Mouse (Mus musculus) CH12.LX (cell line): ENCODE results near the gene Scarb1. TPM values are rescaled to one million over a fixed set of nuclear protein-coding genes. Genes with fewer than 3 reads are reported as not detected.

Experiments
- DNase-seq: peaks from one replicate; pipeline ENCODE4 v3.0.0-alpha.2; 2013; ENCODE audit errors: extremely low read depth
- H3K27ac ChIP-seq: 2 replicates; pipeline ENCODE4 v1.5.1; 2012; ENCODE audit warnings: low read depth, mild to moderate bottlenecking, control low read depth, moderate library complexity; ENCODE audit not compliant: insufficient read depth
- H3K27me3 ChIP-seq: replicated peaks from 2 replicates; pipeline ENCODE3; 2012; ENCODE audit warnings: inconsistent platforms
- H3K36me3 ChIP-seq, 2 experiments: replicated peaks in 1 of 2; 2 replicates each; pipeline versions ENCODE3 to v1.6.1; 2012; ENCODE audit warnings: inconsistent platforms in 1 of 2, low read length in 1 of 2, mild to moderate bottlenecking in 1 of 2, mixed read lengths in 1 of 2, moderate library complexity in 1 of 2; ENCODE audit not compliant: control insufficient read depth in 1 of 2, insufficient read depth in 1 of 2
- H3K4me1 ChIP-seq, 2 experiments: 2 replicates each; pipeline ENCODE4 v1.6.1; 2012; ENCODE audit warnings: inconsistent platforms in 1 of 2, moderate library complexity in 1 of 2; ENCODE audit not compliant: insufficient read depth in 2 of 2, control insufficient read depth in 1 of 2
- H3K4me2 ChIP-seq: 2 replicates; pipeline ENCODE4 v1.6.1; 2012; ENCODE audit warnings: low read depth, mild to moderate bottlenecking, control low read depth; ENCODE audit not compliant: poor library complexity, insufficient read depth, severe bottlenecking
- H3K4me3 ChIP-seq, 3 experiments: fragments of 150-350 bp in 1 of 3; sonication (generic) in 1 of 3; replicated peaks in 1 of 3; 2 replicates each; pipeline versions ENCODE3 to v1.5.1; 2011 to 2012; ENCODE audit warnings: low read depth in 2 of 3, low read length in 2 of 3, mild to moderate bottlenecking in 2 of 3, moderate library complexity in 2 of 3, control low read depth in 1 of 3, improper control_type of control experiment in 1 of 3, inconsistent platforms in 1 of 3, mixed read lengths in 1 of 3; ENCODE audit not compliant: poor library complexity in 1 of 3
- H3K79me2 ChIP-seq: replicated peaks from 2 replicates; pipeline ENCODE4 v1.6.1; 2012; ENCODE audit warnings: mild to moderate bottlenecking, moderate library complexity; ENCODE audit not compliant: control insufficient read depth, poor library complexity, insufficient read depth, severe bottlenecking; ENCODE audit errors: extremely low read depth
- H3K9ac ChIP-seq: 2 replicates; pipeline ENCODE4 v1.6.1; 2012; ENCODE audit warnings: low read depth, mild to moderate bottlenecking, control low read depth, moderate library complexity; ENCODE audit not compliant: insufficient read depth
- H3K9me3 ChIP-seq: replicated peaks from 2 replicates; pipeline ENCODE3; 2012; ENCODE audit warnings: low read length, inconsistent platforms, mixed read lengths
- BHLHE40 ChIP-seq: IDR thresholded peaks from 2 replicates; pipeline ENCODE4 v1.6.1; 2011; ENCODE audit warnings: mild to moderate bottlenecking, low read depth, low read length, improper control_type of control experiment
- CHD1 ChIP-seq: IDR thresholded peaks from 2 replicates; pipeline ENCODE4 v1.6.1; 2012; ENCODE audit warnings: low read depth, low read length, improper control_type of control experiment, inconsistent platforms
- EP300 ChIP-seq: IDR thresholded peaks from 2 replicates; pipeline ENCODE4 v1.6.1; 2011; ENCODE audit warnings: low read length, improper control_type of control experiment
- GABPA ChIP-seq: IDR thresholded peaks from 2 replicates; pipeline ENCODE4 v1.6.1; 2012; ENCODE audit warnings: low read depth, low read length, improper control_type of control experiment, inconsistent platforms; ENCODE audit not compliant: insufficient replicate concordance
- HCFC1 ChIP-seq: IDR thresholded peaks from 2 replicates; pipeline ENCODE4 v1.6.1; 2012; ENCODE audit warnings: low read depth, mild to moderate bottlenecking, inconsistent platforms, low read length, improper control_type of control experiment
- IRF4 ChIP-seq: IDR thresholded peaks from 2 replicates; pipeline ENCODE4 v1.6.1; 2014; ENCODE audit warnings: low read depth, mild to moderate bottlenecking, inconsistent platforms, low read length, improper control_type of control experiment
- JUND ChIP-seq: conservative IDR thresholded peaks from 2 replicates; pipeline ENCODE4 v1.6.1; 2011; ENCODE audit warnings: low read depth, low read length, improper control_type of control experiment
- KAT2A ChIP-seq: IDR thresholded peaks from 2 replicates; pipeline ENCODE4 v1.6.1; 2012; ENCODE audit warnings: low read length, improper control_type of control experiment, inconsistent platforms; ENCODE audit not compliant: insufficient replicate concordance
- MAFK ChIP-seq: IDR thresholded peaks from 2 replicates; pipeline ENCODE4 v1.6.1; 2011; ENCODE audit warnings: low read length, improper control_type of control experiment; ENCODE audit not compliant: insufficient replicate concordance
- MAZ ChIP-seq: IDR thresholded peaks from 2 replicates; pipeline ENCODE4 v1.6.1; 2012; ENCODE audit warnings: low read depth, mild to moderate bottlenecking, inconsistent platforms, low read length, improper control_type of control experiment, moderate library complexity
- NELFE ChIP-seq: IDR thresholded peaks from 2 replicates; pipeline ENCODE4 v1.6.1; 2011; ENCODE audit warnings: low read depth, low read length, improper control_type of control experiment
- PAX5 ChIP-seq: IDR thresholded peaks from 2 replicates; pipeline ENCODE4 v1.6.1; 2012; ENCODE audit warnings: low read length, inconsistent platforms, mixed read lengths
- RAD21 ChIP-seq: IDR thresholded peaks from 2 replicates; pipeline ENCODE4 v1.6.1; 2011; ENCODE audit warnings: low read depth, mild to moderate bottlenecking, low read length, improper control_type of control experiment, moderate library complexity
- SIN3A ChIP-seq: IDR thresholded peaks from 2 replicates; pipeline ENCODE4 v1.6.1; 2012; ENCODE audit warnings: low read length, improper control_type of control experiment, inconsistent platforms
- SMC3 ChIP-seq: IDR thresholded peaks from 2 replicates; pipeline ENCODE4 v1.6.1; 2011; ENCODE audit warnings: low read depth, low read length, improper control_type of control experiment
- TCF12 ChIP-seq: IDR thresholded peaks from 2 replicates; pipeline ENCODE4 v1.6.1; 2014; ENCODE audit warnings: low read depth, mild to moderate bottlenecking, inconsistent platforms, low read length, improper control_type of control experiment
- USF2 ChIP-seq: conservative IDR thresholded peaks from 2 replicates; pipeline ENCODE4 v1.6.1; 2011; ENCODE audit warnings: low read depth, low read length, improper control_type of control experiment
- ZKSCAN1 ChIP-seq: IDR thresholded peaks from 2 replicates; pipeline ENCODE4 v1.6.1; 2012; ENCODE audit warnings: low read depth, inconsistent platforms, low read length, improper control_type of control experiment, borderline replicate concordance
- ZNF384 ChIP-seq: IDR thresholded peaks from 2 replicates; pipeline ENCODE4 v1.6.1; 2012; ENCODE audit warnings: low read depth, low read length, improper control_type of control experiment, inconsistent platforms
- dilution Hi-C: fragments of 300-500 bp; cut with MboI; formaldehyde crosslinking; loops from 2 replicates; pipeline ENCODE4 v1.14.3; 2020; ENCODE audit warnings: low sequenced_read_pairs; ENCODE audit not compliant: extremely low pct_unique_long_range_greater_than_20kb, extremely low pct_ligation_motif_present
- in situ Hi-C: fragments of 300-500 bp; cut with MboI; formaldehyde crosslinking; loops from 3 replicates; pipeline ENCODE4 v1.14.3; 2019; ENCODE audit warnings: low sequenced_read_pairs, low pct_ligation_motif_present, low pct_unique_long_range_greater_than_20kb, mixed read lengths
- polyA plus RNA-seq: library from polyadenylated mRNA; unstranded; fragments of >175 nt; gene quantifications from 2 replicates; pipeline ENCODE4 v1.2.1, GENCODE M21; 2012; ENCODE audit warnings: low read depth; ENCODE audit not compliant: insufficient read length
- total RNA-seq, 2 experiments: library from RNA; depleted of rRNA; stranded (reverse); fragments of 300-350 nt in 1 of 2; fragments of >200 nt in 1 of 2; gene quantifications; 2 replicates each; pipeline ENCODE4 v1.2.3; 2012 to 2014

The Scarb1 gene
- total and polyA plus RNA-seq, 3 experiments: 11.6 to 24.7 (median 20.0) TPM

- Histone ChIP-seq H3K4me3 (no peak overlapping the region), H3K27ac (no peak overlapping the region), H3K4me2 (no peak overlapping the region), H3K9ac (no peak overlapping the region), H3K4me1 (peaks cover 0 to 13% of the 10 kb centered on the region in 2 experiments; a peak in 2 of 4 replicates), H3K27me3 (no peaks in the 10 kb centered on the region), H3K79me2 (no peaks in the 10 kb centered on the region), H3K9me3 (no peaks in the 10 kb centered on the region), H3K36me3 (peaks cover 0 to 51% of the 10 kb centered on the region in 2 experiments)
- no peak for DNase-seq
- dilution Hi-C loops: no loop called here
- TF ChIP-seq RAD21: no peak
- no peak for TF ChIP-seq TCF12
- TF ChIP-seq EP300: no peak
- TF ChIP-seq, all 38 proteins: peak for 0
- in situ Hi-C loops: no loop called here
Measured at GRCm38 (mm10) chr5:125326351-125326750, 14.5 kb downstream of the Scarb1 start.

DNA sequence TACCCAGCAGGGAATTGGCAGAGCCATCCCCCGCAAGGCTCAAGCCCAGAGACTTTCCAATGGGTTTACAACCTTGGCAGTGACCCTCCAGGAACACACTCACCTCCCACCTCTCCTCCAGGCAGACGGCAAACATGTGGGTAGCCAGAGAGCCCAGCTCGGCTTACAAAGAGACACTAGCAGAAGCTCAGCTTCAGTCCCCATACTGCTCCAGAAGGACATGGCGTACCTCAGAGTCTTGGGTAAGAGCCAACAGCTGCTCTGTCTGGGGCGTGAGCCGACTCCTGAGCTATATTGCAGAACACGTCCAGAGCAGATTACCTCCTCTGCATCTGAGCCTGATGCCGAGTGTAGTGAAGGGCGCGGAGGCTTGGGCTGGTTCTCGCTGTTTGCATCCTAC lies 15.0 kb downstream of the Scarb1 start:
- H3K4me2 ChIP-seq: no peak overlapping the region
- no peak for DNase-seq
- no peak overlapping the region for H3K4me3 ChIP-seq
- no peaks in the 10 kb centered on the region for H3K9me3 ChIP-seq
- H3K36me3 ChIP-seq: peaks cover 0 to 51% of the 10 kb centered on the region in 2 experiments
- no peak overlapping the region for H3K9ac ChIP-seq
- H3K27me3 ChIP-seq: no peaks in the 10 kb centered on the region
- dilution Hi-C loops: no loop called here
- TF ChIP-seq BHLHE40 (no peak), EP300 (no peak), CHD1 (no peak), JUND (no peak), USF2 (no peak), HCFC1 (no peak), ZNF384 (no peak), PAX5 (no peak), SIN3A (no peak), SMC3 (no peak), GABPA (no peak), MAFK (no peak), IRF4 (no peak), MAZ (no peak), ZKSCAN1 (no peak), RAD21 (no peak), KAT2A (no peak), NELFE (no peak)
- TF ChIP-seq, all 38 proteins: peak for 0
- H3K79me2 ChIP-seq: no peaks in the 10 kb centered on the region
- H3K4me1 ChIP-seq: peaks cover 0 to 13% of the 10 kb centered on the region in 2 experiments; a peak in 2 of 4 replicates
- no peak overlapping the region for H3K27ac ChIP-seq
- in situ Hi-C loops: no loop called here
